Mouse (Mus musculus): ENCODE results near the gene Dhx40. TPM values are rescaled to one million over a fixed set of nuclear protein-coding genes. Genes with fewer than 3 reads are reported as not detected.

Dhx40 gene
- total and polyA plus RNA-seq, 2 experiments = 3.4 to 28.9 TPM

DNA sequence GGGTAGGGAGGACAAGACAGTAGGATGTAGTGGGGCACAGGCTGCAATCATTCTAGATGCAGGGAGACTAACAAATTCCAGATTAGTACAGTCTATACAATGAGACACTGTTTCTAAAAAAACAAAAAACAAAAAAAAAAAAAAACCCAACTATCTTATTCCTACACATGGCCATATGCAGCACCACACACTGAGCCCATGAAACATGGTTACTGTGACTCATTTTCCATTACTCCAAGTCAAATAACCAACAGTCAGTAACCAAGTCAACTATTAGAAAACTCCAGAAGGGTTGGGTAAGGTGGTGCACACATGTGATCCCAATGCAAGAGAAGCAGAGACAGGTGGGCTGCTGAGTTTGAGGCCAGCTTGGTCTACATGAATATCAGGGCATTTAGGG lies 55.1 kb downstream of the Dhx40 start:
- no peak for TF ChIP-seq CTCF (IDR thresholded peaks at IDR 0.05; ENCODE audit: low read depth, low read length)
- TF ChIP-seq POLR2A (IDR thresholded peaks at IDR 0.05; ENCODE audit: extremely low read depth, insufficient read depth, low read length) = no peak
- no peak overlapping the region for H3K27ac ChIP-seq (replicated peaks; ENCODE audit: insufficient read depth, low read depth, low read length)
- no peak overlapping the region for H3K9ac ChIP-seq (ENCODE audit: low read depth, low read length)
- H3K4me1 ChIP-seq (ENCODE audit: control insufficient read depth, insufficient read depth, low read length) = peaks cover 23% of the 10 kb centered on the region
- no peaks in the 10 kb centered on the region for H3K27me3 ChIP-seq (ENCODE audit: control insufficient read depth, insufficient read depth, low read length)
- H3K36me3 ChIP-seq (ENCODE audit: control insufficient read depth, insufficient read depth, low read length) = 0 out of 2 replicates have a peak, but pooled peaks cover 2% of the 10 kb centered on the region
- peaks cover 37% of the 10 kb centered on the region; the same call in 1 of the 2 replicates for H3K79me2 ChIP-seq (ENCODE audit: control insufficient read depth, insufficient read depth, low read length)
- no peak for DNase-seq (ENCODE audit: extremely low read depth, low read depth, low spot score)
- no peak overlapping the region for H3K4me3 ChIP-seq (ENCODE audit: insufficient read depth, low read depth, low read length)

DNA sequence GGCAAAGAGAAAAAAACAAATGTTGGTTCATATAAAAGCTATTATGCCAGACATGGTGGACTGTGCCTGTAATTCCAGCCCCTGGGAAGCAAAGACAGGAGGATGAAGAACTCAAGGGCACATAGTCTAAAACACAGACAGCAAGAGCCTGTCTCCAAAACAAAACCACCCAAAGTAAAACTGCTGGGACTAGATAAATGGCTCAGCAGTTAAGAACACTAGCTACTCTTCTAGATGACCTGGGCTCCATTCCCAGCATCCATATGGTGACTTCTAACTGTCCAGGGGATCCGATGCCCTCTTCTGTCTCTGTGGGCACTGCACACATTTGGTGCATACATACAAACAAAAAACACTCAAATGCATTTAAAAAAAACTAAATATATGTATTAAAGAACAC lies 56.5 kb downstream of the Dhx40 start:
- H3K4me3 ChIP-seq (ENCODE audit: insufficient read depth, low read depth, low read length) = no peak overlapping the region
- TF ChIP-seq CTCF (IDR thresholded peaks at IDR 0.05; ENCODE audit: low read depth, low read length) (no peak), POLR2A (IDR thresholded peaks at IDR 0.05; ENCODE audit: extremely low read depth, insufficient read depth, low read length) (no peak)
- H3K36me3 ChIP-seq (ENCODE audit: control insufficient read depth, insufficient read depth, low read length) = 0 out of 2 replicates have a peak, but pooled peaks cover 2% of the 10 kb centered on the region
- H3K27me3 ChIP-seq (ENCODE audit: control insufficient read depth, insufficient read depth, low read length) = no peaks in the 10 kb centered on the region
- H3K9ac ChIP-seq (ENCODE audit: low read depth, low read length) = no peak overlapping the region
- DNase-seq (ENCODE audit: extremely low read depth, low read depth, low spot score) = no peak
- no peak overlapping the region; the same call in 1 of the 2 replicates for H3K27ac ChIP-seq (replicated peaks; ENCODE audit: insufficient read depth, low read depth, low read length)
- H3K79me2 ChIP-seq (ENCODE audit: control insufficient read depth, insufficient read depth, low read length) = peaks cover 37% of the 10 kb centered on the region; the same call in 1 of the 2 replicates
- peaks cover 23% of the 10 kb centered on the region for H3K4me1 ChIP-seq (ENCODE audit: control insufficient read depth, insufficient read depth, low read length)
- 83% methylated on average over 1 of the region's 1 CpGs for WGBS

- Histone ChIP-seq H3K27me3 (ENCODE audit: control insufficient read depth, insufficient read depth, low read length) (no peaks in the 10 kb centered on the region), H3K79me2 (ENCODE audit: control insufficient read depth, insufficient read depth, low read length) (peaks cover 45% of the 10 kb centered on the region), H3K4me1 (ENCODE audit: control insufficient read depth, insufficient read depth, low read length) (peaks cover 31% of the 10 kb centered on the region), H3K27ac (replicated peaks; ENCODE audit: insufficient read depth, low read depth, low read length) (no peak overlapping the region), H3K9ac (ENCODE audit: low read depth, low read length) (no peak overlapping the region), H3K36me3 (ENCODE audit: control insufficient read depth, insufficient read depth, low read length) (peaks cover 2% of the 10 kb centered on the region; the same call in 1 of the 2 replicates), H3K4me3 (ENCODE audit: insufficient read depth, low read depth, low read length) (no peak overlapping the region)
- TF ChIP-seq POLR2A (IDR thresholded peaks at IDR 0.05; ENCODE audit: extremely low read depth, insufficient read depth, low read length) (no peak), CTCF (IDR thresholded peaks at IDR 0.05; ENCODE audit: low read depth, low read length) (no peak)
- DNase-seq (ENCODE audit: extremely low read depth, low read depth, low spot score) = no peak
- WGBS = 58% methylated on average over 3 of the region's 3 CpGs
These were observed 57.6 kb downstream of the Dhx40 start for GRCm38 (mm10) chr11:86749776-86750423.

DNA sequence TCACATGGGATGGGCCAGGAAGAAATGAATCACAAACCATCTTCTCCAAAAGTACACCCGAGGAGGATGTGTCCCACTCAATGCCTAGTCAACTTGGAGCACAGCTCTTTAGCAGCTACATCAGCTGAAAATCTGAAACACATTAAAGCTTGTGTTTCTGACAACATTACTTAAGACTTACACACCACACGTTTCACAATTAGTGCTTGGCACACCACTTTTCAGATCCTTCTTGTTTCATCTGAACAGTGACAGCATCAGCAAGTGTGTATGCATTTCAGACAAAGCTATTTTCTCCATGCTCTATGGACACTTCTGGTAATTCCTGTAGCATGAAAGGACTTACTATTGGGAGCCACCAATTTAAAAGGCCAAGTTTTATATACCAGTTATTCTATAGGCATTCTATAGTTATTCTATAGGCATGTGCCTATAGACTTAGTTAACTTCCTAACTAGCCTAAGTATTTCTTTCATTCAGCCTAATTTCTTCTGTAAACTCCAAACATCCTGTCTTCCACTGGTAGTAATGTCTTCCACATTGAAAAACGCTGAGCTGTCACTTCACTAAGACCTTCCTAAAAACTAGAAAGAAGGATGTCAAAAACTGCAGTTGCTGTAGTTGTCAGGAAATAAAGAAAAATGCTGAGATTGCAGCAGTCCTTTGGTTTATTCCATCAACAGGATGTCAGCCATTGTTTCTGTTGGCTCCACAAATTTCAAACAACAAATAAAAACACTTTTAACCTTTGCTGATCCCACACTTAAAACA lies 61.7 kb downstream of the Dhx40 start:
- Histone ChIP-seq H3K4me1 (ENCODE audit: control insufficient read depth, insufficient read depth, low read length) (peaks cover 29% of the 10 kb centered on the region), H3K36me3 (ENCODE audit: control insufficient read depth, insufficient read depth, low read length) (no peaks in the 10 kb centered on the region; the same call in 1 of the 2 replicates), H3K9ac (ENCODE audit: low read depth, low read length) (no peak overlapping the region), H3K4me3 (ENCODE audit: insufficient read depth, low read depth, low read length) (no peak overlapping the region), H3K27me3 (ENCODE audit: control insufficient read depth, insufficient read depth, low read length) (no peaks in the 10 kb centered on the region), H3K27ac (replicated peaks; ENCODE audit: insufficient read depth, low read depth, low read length) (peak overlapping the region; percentile 67), H3K79me2 (ENCODE audit: control insufficient read depth, insufficient read depth, low read length) (peaks cover 38% of the 10 kb centered on the region)
- peak; percentile 35 for DNase-seq (ENCODE audit: extremely low read depth, low read depth, low spot score)
- TF ChIP-seq CTCF (IDR thresholded peaks at IDR 0.05; ENCODE audit: low read depth, low read length) (no peak), POLR2A (IDR thresholded peaks at IDR 0.05; ENCODE audit: extremely low read depth, insufficient read depth, low read length) (no peak)
- 41% methylated on average over 3 of the region's 3 CpGs for WGBS

- peaks cover 37% of the 10 kb centered on the region for H3K79me2 ChIP-seq (ENCODE audit: control insufficient read depth, insufficient read depth, low read length)
- WGBS = 30% methylated on average over 2 of the region's 2 CpGs
- no peaks in the 10 kb centered on the region for H3K27me3 ChIP-seq (ENCODE audit: control insufficient read depth, insufficient read depth, low read length)
- H3K4me1 ChIP-seq (ENCODE audit: control insufficient read depth, insufficient read depth, low read length) = peaks cover 20% of the 10 kb centered on the region
- H3K27ac ChIP-seq (replicated peaks; ENCODE audit: insufficient read depth, low read depth, low read length) = no peak overlapping the region
- no peaks in the 10 kb centered on the region; the same call in 1 of the 2 replicates for H3K36me3 ChIP-seq (ENCODE audit: control insufficient read depth, insufficient read depth, low read length)
- no peak for TF ChIP-seq POLR2A (IDR thresholded peaks at IDR 0.05; ENCODE audit: extremely low read depth, insufficient read depth, low read length)
- TF ChIP-seq CTCF (IDR thresholded peaks at IDR 0.05; ENCODE audit: low read depth, low read length) = no peak
- no peak overlapping the region for H3K4me3 ChIP-seq (ENCODE audit: insufficient read depth, low read depth, low read length)
- no peak for DNase-seq (ENCODE audit: extremely low read depth, low read depth, low spot score)
- H3K9ac ChIP-seq (ENCODE audit: low read depth, low read length) = no peak overlapping the region
These were observed 64.9 kb downstream of the Dhx40 start for GRCm38 (mm10) chr11:86742605-86743004.
